Mouse (Mus musculus) megakaryocyte, embryonic 14.5 days (primary cell): ENCODE data around the gene 1700017B05Rik.

Experiments
- FLI1 ChIP-seq: IDR thresholded peaks from 2 replicates; pipeline ENCODE4 v1.6.1; 2012; ENCODE audit warnings: low read length, inconsistent platforms, mixed read lengths
- GATA1 ChIP-seq: IDR thresholded peaks from 3 replicates; pipeline ENCODE4 v1.6.1; 2012; ENCODE audit warnings: mixed read lengths, low read length, inconsistent platforms, borderline replicate concordance

- TF ChIP-seq GATA1 (no peak), FLI1 (no peak)
Measured at GRCm38 (mm10) chr9:57283311-57283710, 20.9 kb upstream of the 1700017B05Rik start.
